Mouse (Mus musculus) small intestine, adult 2 months (tissue): ENCODE measurements at regions not wholly inside any gene's neighbourhood (a gene's known extent, or its start where the extent isn't known, plus 50 kb on each side); places are given as distances from the start of the nearest gene placed in this dataset.

Experiments used
- CTCF ChIP-seq: fragments of 200-500 bp; IDR thresholded peaks from 2 replicates; pipeline ENCODE4 v1.5.1; 2012; ENCODE audit warnings: low read depth, mild to moderate bottlenecking, control low read depth, inconsistent platforms, low read length, moderate library complexity, mixed read lengths; ENCODE audit not compliant: insufficient replicate concordance, insufficient read length; ENCODE audit errors: extremely low read depth
- POLR2A ChIP-seq: fragments of 200-500 bp; IDR thresholded peaks from 2 replicates; pipeline ENCODE4 v1.6.1; 2012; ENCODE audit warnings: low read depth, mild to moderate bottlenecking, control low read depth, inconsistent platforms, low read length, moderate library complexity

- TF ChIP-seq POLR2A (no peak), CTCF (no peak)
Observed at GRCm38 (mm10) chr1:13427068-13427434, 2013.1 kb downstream of the A830018L16Rik start.
